Mouse (Mus musculus) retina, postnatal 7 days (tissue): ENCODE measurements around the gene Srd5a1.

Source experiments
- DNase-seq: peaks from one replicate; pipeline ENCODE4 v3.0.0-alpha.2; 2012; ENCODE audit warnings: low read depth, low spot score

Gene Srd5a1

GRCm38 (mm10) chr13:69541776-69542175 is 69.5 kb downstream of the Srd5a1 start:
- no peak for DNase-seq

GRCm38 (mm10) chr13:69541209-69541608 is 70.0 kb downstream of the Srd5a1 start:
- no peak for DNase-seq

GRCm38 (mm10) chr13:69538327-69538726 is 72.9 kb downstream of the Srd5a1 start:
- no peak for DNase-seq

GRCm38 (mm10) chr13:69537366-69537765 is 73.9 kb downstream of the Srd5a1 start:
- DNase-seq = no peak

- no peak for DNase-seq
Measured at GRCm38 (mm10) chr13:69536021-69536420, 75.2 kb downstream of the Srd5a1 start.

- DNase-seq = peak; percentile 99
Measured at GRCm38 (mm10) chr13:69534654-69535551, 76.3 kb downstream of the Srd5a1 start.

GRCm38 (mm10) chr13:69534334-69534653 is 76.9 kb downstream of the Srd5a1 start, which contains the start of gene Tent4a:
TSS of gene Tent4a (minus strand) at chr13:69534617.
- DNase-seq = no peak

- no peak for DNase-seq
Measured at GRCm38 (mm10) chr13:69533405-69534333, 77.6 kb downstream of the Srd5a1 start, which contains the start of gene Nsun2. TSS of gene Nsun2 (plus strand) at chr13:69533746.

GRCm38 (mm10) chr13:69532893-69533404 is 78.3 kb downstream of the Srd5a1 start:
- DNase-seq = no peak

- DNase-seq = no peak
Measured at GRCm38 (mm10) chr13:69532101-69532892, 78.9 kb downstream of the Srd5a1 start.

GRCm38 (mm10) chr13:69531431-69531830 is 79.8 kb downstream of the Srd5a1 start:
- DNase-seq = no peak

- DNase-seq = no peak
Measured at GRCm38 (mm10) chr13:69530951-69531350, 80.3 kb downstream of the Srd5a1 start.

- no peak for DNase-seq
Measured at GRCm38 (mm10) chr13:69530156-69530555, 81.1 kb downstream of the Srd5a1 start.

GRCm38 (mm10) chr13:69528531-69528930 is 82.7 kb downstream of the Srd5a1 start:
- no peak for DNase-seq

- no peak for DNase-seq
Measured at GRCm38 (mm10) chr13:69525867-69526266, 85.4 kb downstream of the Srd5a1 start.

GRCm38 (mm10) chr13:69524158-69524530 is 87.1 kb downstream of the Srd5a1 start:
- no peak for DNase-seq
